ENCODE assay signal across 9 mouse cellular contexts in genomic region chr16:73367226-73367840, GRCm38 (mm10).
DNase-seq lines count a peak whose midpoint lies in the region; ATAC-seq and TF ChIP-seq lines count a peak whose summit lies in the region.
"Had no signal": no experiment of that assay in that cellular context is flagged by ENCODE, and none has a peak within 500 bp of the region (broad histone marks: within the 10 kb centered on the region; RNA-seq: fewer than 3 reads in every experiment).

No protein-coding gene starts in this region.

- H3K4me1 ChIP-seq in forebrain, embryonic 13.5 days = peaks cover 19% of the 10 kb centered on the region; the same call in 1 of the 2 replicates
- H3K4me1 ChIP-seq in forebrain, embryonic 12.5 days = peaks cover 17% of the 10 kb centered on the region
- H3K4me1 ChIP-seq in intestine, postnatal 0 days (replicated peaks; ENCODE audit: control insufficient read depth, insufficient read depth, low read length) = no peaks in the 10 kb centered on the region
- no peaks in the 10 kb centered on the region for H3K4me1 ChIP-seq in liver, embryonic 11.5 days (replicated peaks; ENCODE audit: control insufficient read depth, insufficient read depth, low read length)
- H3K4me1 ChIP-seq in thymus, adult 2 months (replicated peaks; ENCODE audit: control insufficient read depth, insufficient read depth, low read length) = no peaks in the 10 kb centered on the region
- H3K4me1 ChIP-seq: embryonic facial prominence, embryonic 12.5 days had no signal

- no peaks in the 10 kb centered on the region; the same call in 1 of the 2 replicates for H3K9me3 ChIP-seq in forebrain, embryonic 13.5 days (replicated peaks)
- H3K9me3 ChIP-seq in forebrain, embryonic 12.5 days = no peaks in the 10 kb centered on the region
- no peaks in the 10 kb centered on the region for H3K9me3 ChIP-seq in intestine, postnatal 0 days (ENCODE audit: control insufficient read depth)
- H3K9me3 ChIP-seq in liver, embryonic 11.5 days (ENCODE audit: control insufficient read depth, low read length) = no peaks in the 10 kb centered on the region
- H3K9me3 ChIP-seq: embryonic facial prominence, embryonic 12.5 days had no signal

- H3K4me3 ChIP-seq in forebrain, embryonic 13.5 days = no peak overlapping the region
- H3K4me3 ChIP-seq in forebrain, embryonic 12.5 days (replicated peaks) = no peak overlapping the region
- H3K4me3 ChIP-seq in intestine, postnatal 0 days (ENCODE audit: low read depth, low read length) = no peak overlapping the region
- H3K4me3 ChIP-seq in liver, embryonic 11.5 days (ENCODE audit: low read depth, low read length) = no peak overlapping the region
- H3K4me3 ChIP-seq in thymus, adult 2 months (ENCODE audit: control insufficient read depth, insufficient read depth, low read length) = no peak overlapping the region
- H3K4me3 ChIP-seq: embryonic facial prominence, embryonic 12.5 days had no signal

- no peaks in the 10 kb centered on the region for H3K27me3 ChIP-seq in forebrain, embryonic 13.5 days
- H3K27me3 ChIP-seq in forebrain, embryonic 12.5 days = no peaks in the 10 kb centered on the region
- no peaks in the 10 kb centered on the region for H3K27me3 ChIP-seq in intestine, postnatal 0 days (replicated peaks; ENCODE audit: control insufficient read depth, insufficient read depth, low read length)
- no peaks in the 10 kb centered on the region for H3K27me3 ChIP-seq in liver, embryonic 11.5 days (replicated peaks; ENCODE audit: control insufficient read depth, insufficient read depth, low read length)
- H3K27me3 ChIP-seq in thymus, adult 2 months (ENCODE audit: control insufficient read depth, insufficient read depth, low read length) = no peaks in the 10 kb centered on the region
- H3K27me3 ChIP-seq: embryonic facial prominence, embryonic 12.5 days had no signal

- H3K9ac ChIP-seq in forebrain, embryonic 13.5 days = no peak overlapping the region
- H3K9ac ChIP-seq in forebrain, embryonic 12.5 days = no peak overlapping the region
- no peak overlapping the region for H3K9ac ChIP-seq in intestine, postnatal 0 days (ENCODE audit: low read depth, low read length)
- no peak overlapping the region for H3K9ac ChIP-seq in liver, embryonic 11.5 days (ENCODE audit: low read depth, low read length)
- H3K9ac ChIP-seq: embryonic facial prominence, embryonic 12.5 days had no signal

- DNase-seq in layer of hippocampus, adult 11-12 months (ENCODE audit: low spot score) = peak; percentile 9
- no peak for DNase-seq in layer of hippocampus, postnatal 14 days (ENCODE audit: low spot score in 2 of 2)
- peak; percentile 26 for DNase-seq in right cerebral cortex, postnatal 14 days
- no peak for DNase-seq in liver, embryonic 11.5 days (ENCODE audit: low spot score)
- DNase-seq in thymus, adult 2 months = no peak

- 0 out of 2 replicates have a peak, but pooled peaks have one; percentile 37 for ATAC-seq in forebrain, embryonic 13.5 days
- no peak for ATAC-seq in forebrain, embryonic 12.5 days (ENCODE audit: low FRiP score)
- ATAC-seq in intestine, postnatal 0 days = no peak
- ATAC-seq in liver, embryonic 11.5 days (replicated peaks; ENCODE audit: low FRiP score) = no peak

- TF ChIP-seq POLR2A in thymus, adult 2 months (IDR thresholded peaks at IDR 0.05; ENCODE audit: control insufficient read depth, extremely low read depth, insufficient read depth, low read length, poor library complexity) = no peak

- TF ChIP-seq CTCF in intestine, postnatal 0 days (IDR thresholded peaks at IDR 0.05; ENCODE audit: low read depth) = no peak
- no peak for TF ChIP-seq CTCF in thymus, adult 2 months (IDR thresholded peaks at IDR 0.05; ENCODE audit: borderline replicate concordance, control insufficient read depth, extremely low read depth, insufficient read depth, low read length, poor library complexity)

- 62% methylated on average over 17 of the region's 17 CpGs for WGBS in forebrain, embryonic 13.5 days
- WGBS in forebrain, embryonic 12.5 days = 69% methylated on average over 17 of the region's 17 CpGs
- 68% methylated on average over 17 of the region's 17 CpGs for WGBS in intestine, postnatal 0 days
- WGBS in liver, embryonic 11.5 days = 86% methylated on average over 17 of the region's 17 CpGs
- WGBS in thymus, adult 2 months = 90% methylated on average over 17 of the region's 17 CpGs

- no peak overlapping the region for H3K4me2 ChIP-seq in forebrain, embryonic 13.5 days
- no peak overlapping the region for H3K4me2 ChIP-seq in forebrain, embryonic 12.5 days
- H3K4me2 ChIP-seq in intestine, postnatal 0 days (replicated peaks; ENCODE audit: low read depth) = peak overlapping the region; percentile 14
- no peak overlapping the region for H3K4me2 ChIP-seq in liver, embryonic 11.5 days
- H3K4me2 ChIP-seq: embryonic facial prominence, embryonic 12.5 days had no signal

- no peaks in the 10 kb centered on the region for H3K36me3 ChIP-seq in forebrain, embryonic 13.5 days (ENCODE audit: poor library complexity, severe bottlenecking)
- no peaks in the 10 kb centered on the region for H3K36me3 ChIP-seq in forebrain, embryonic 12.5 days (replicated peaks)
- no peaks in the 10 kb centered on the region for H3K36me3 ChIP-seq in intestine, postnatal 0 days (ENCODE audit: control insufficient read depth, insufficient read depth)
- H3K36me3 ChIP-seq in liver, embryonic 11.5 days (ENCODE audit: control insufficient read depth, insufficient read depth, low read length) = no peaks in the 10 kb centered on the region
- H3K36me3 ChIP-seq in thymus, adult 2 months (ENCODE audit: control insufficient read depth, insufficient read depth, low read length) = no peaks in the 10 kb centered on the region
- H3K36me3 ChIP-seq: embryonic facial prominence, embryonic 12.5 days had no signal

- H3K27ac ChIP-seq in forebrain, embryonic 13.5 days = no peak overlapping the region
- no peak overlapping the region for H3K27ac ChIP-seq in forebrain, embryonic 12.5 days
- no peak overlapping the region for H3K27ac ChIP-seq in intestine, postnatal 0 days (ENCODE audit: low read depth, low read length)
- H3K27ac ChIP-seq in liver, embryonic 11.5 days (ENCODE audit: low read depth, low read length) = no peak overlapping the region
- no peak overlapping the region for H3K27ac ChIP-seq in thymus, adult 2 months (ENCODE audit: control insufficient read depth, insufficient read depth, low read length)
- H3K27ac ChIP-seq: embryonic facial prominence, embryonic 12.5 days had no signal

Comparison
In these comparisons a context has a peak if more than half of its experiments do, and no peak if none do; other contexts are left out.
1. DNase-seq: peak in layer of hippocampus, adult 11-12 months (single experiment) and right cerebral cortex, postnatal 14 days (single experiment); none in layer of hippocampus, postnatal 14 days (0 of 2), liver, embryonic 11.5 days (single experiment) and thymus, adult 2 months (single experiment).